ENCODE assay signal across 10 mouse cellular contexts in genomic region chr4:154871757-154872251, GRCm38 (mm10). TPM values are rescaled to one million over a fixed set of nuclear protein-coding genes. Genes with fewer than 3 reads are reported as not detected.
A peak's percentile ranks its signal among the peaks of the same experiment; 100 is the strongest.
DNase-seq lines count a peak whose midpoint lies in the region; ATAC-seq and TF ChIP-seq lines count a peak whose summit lies in the region.
"Had no signal": no experiment of that assay in that cellular context is flagged by ENCODE, and none has a peak within 500 bp of the region (broad histone marks: within the 10 kb centered on the region; RNA-seq: fewer than 3 reads in every experiment).

No protein-coding gene starts in this region.

- intact Hi-C loops in gastrocnemius, adult 2 months (cut with DNase I): no loop called here

- peak overlapping the region; percentile 47 for H3K4me2 ChIP-seq in hindbrain, postnatal 0 days (ENCODE audit: low read depth, low read length)
- H3K4me2 ChIP-seq in neural tube, embryonic 13.5 days: peak overlapping the region; percentile 34

- peak overlapping the region; percentile 35 for H3K9ac ChIP-seq in hindbrain, postnatal 0 days (replicated peaks; ENCODE audit: low read length)
- peak overlapping the region; percentile 48 for H3K9ac ChIP-seq in neural tube, embryonic 13.5 days

- no peaks in the 10 kb centered on the region for H3K9me3 ChIP-seq in hindbrain, postnatal 0 days (ENCODE audit: low read length)
- no peaks in the 10 kb centered on the region for H3K9me3 ChIP-seq in neural tube, embryonic 13.5 days

- H3K27ac ChIP-seq in layer of hippocampus, adult 2 months: no peak overlapping the region
- H3K27ac ChIP-seq in hindbrain, postnatal 0 days: no peak overlapping the region
- no peak overlapping the region for H3K27ac ChIP-seq in neural tube, embryonic 13.5 days (replicated peaks)
- no peak overlapping the region for H3K27ac ChIP-seq in gastrocnemius, adult 2 months

- WGBS in hindbrain, postnatal 0 days: 3% methylated on average over 13 of the region's 13 CpGs
- WGBS in neural tube, embryonic 13.5 days: 3% methylated on average over 13 of the region's 13 CpGs

- H3K4me3 ChIP-seq in layer of hippocampus, adult 2 months: no peak overlapping the region
- H3K4me3 ChIP-seq in hindbrain, postnatal 0 days (ENCODE audit: low read length): peak overlapping the region; percentile 29
- H3K4me3 ChIP-seq in neural tube, embryonic 13.5 days: peak overlapping the region; percentile 13
- no peak overlapping the region for H3K4me3 ChIP-seq in gastrocnemius, adult 2 months

- H3K36me3 ChIP-seq in hindbrain, postnatal 0 days (ENCODE audit: insufficient read depth, low read length): no peaks in the 10 kb centered on the region
- no peaks in the 10 kb centered on the region for H3K36me3 ChIP-seq in neural tube, embryonic 13.5 days

- no peaks in the 10 kb centered on the region for H3K27me3 ChIP-seq in hindbrain, postnatal 0 days (ENCODE audit: insufficient read depth, low read length)
- peaks cover 41% of the 10 kb centered on the region for H3K27me3 ChIP-seq in neural tube, embryonic 13.5 days

- TF ChIP-seq CTCF in layer of hippocampus, adult 2 months (conservative IDR thresholded peaks at IDR 0.05): 0 out of 2 replicates have a peak, but pooled peaks have one; percentile 23
- peak; percentile 47 for TF ChIP-seq CTCF in hindbrain, postnatal 0 days (IDR thresholded peaks at IDR 0.05; ENCODE audit: low read depth)
- no peak for TF ChIP-seq CTCF in gastrocnemius, adult 2 months (IDR thresholded peaks at IDR 0.05)

- peak; percentile 82 for ATAC-seq in hindbrain, postnatal 0 days
- peak; percentile 61; the same call in 1 of the 2 replicates for ATAC-seq in neural tube, embryonic 13.5 days (ENCODE audit: low read depth)
- ATAC-seq: Patski had no signal

- H3K4me1 ChIP-seq in hindbrain, postnatal 0 days (ENCODE audit: insufficient read depth, low read length): no peaks in the 10 kb centered on the region
- peaks cover 6% of the 10 kb centered on the region; the same call in 1 of the 2 replicates for H3K4me1 ChIP-seq in neural tube, embryonic 13.5 days (replicated peaks)

- DNase-seq in layer of hippocampus, adult 2 months (ENCODE audit: low spot score in 2 of 2): no peak
- no peak for DNase-seq in layer of hippocampus, adult 8-10 months (ENCODE audit: low spot score in 2 of 2)
- peak; percentile 70 for DNase-seq in embryo, embryonic 11 days
- peak; percentile 61 for DNase-seq in hindbrain, postnatal 0 days (ENCODE audit: low spot score)
- DNase-seq in c-Kit-positive CD71-positive TER-119-positive erythroid progenitor cells, embryonic 14.5 days (ENCODE audit: low spot score): no peak
- DNase-seq in gastrocnemius, adult 2 months: no peak
- no peak for DNase-seq in adrenal gland, postnatal 10 days
- DNase-seq: lung, postnatal 36 days had no signal

RNA-seq across cellular contexts. Expression of gene Mmel1, which starts 2.4 kb away (rescaled TPM):
- under 1 TPM; 0.29 to 0.44 TPM for total RNA-seq in layer of hippocampus, adult 2 months (2021)
- total RNA-seq in layer of hippocampus, adult 8-10 months (2022): under 1 TPM; 0.25 to 0.73 (median 0.41) TPM
- 1.0 and 1.6 TPM in 2 replicates for total RNA-seq in hindbrain, postnatal 0 days (2014; rRNA removed)
- polyA plus RNA-seq in hindbrain, postnatal 0 days (2015; fragmentation: Nextera tagmentation; extraction: Ambion mirVana): 0.93 TPM in 2 replicates
- 0.17 and 0.22 TPM in 2 replicates for polyA plus RNA-seq in neural tube, embryonic 13.5 days (2015; fragmentation: Nextera tagmentation; extraction: Ambion mirVana)
- total RNA-seq in gastrocnemius, adult 2 months (2021): not detected
- under 1 TPM; 0.24 to 0.45 TPM for total RNA-seq in adrenal gland, postnatal 10 days (2021)
- polyA plus RNA-seq: Patski had no signal

RNA-seq across cellular contexts. Expression of gene Fam213b, which starts 27.1 kb away (rescaled TPM):
- 10 to 100 TPM; 48.1 to 48.9 TPM for total RNA-seq in layer of hippocampus, adult 2 months (2021)
- 10 to 100 TPM; 49.5 to 59.8 (median 57.0) TPM for total RNA-seq in layer of hippocampus, adult 8-10 months (2022)
- total RNA-seq in hindbrain, postnatal 0 days (2014; rRNA removed): 33.5 and 47.3 TPM in 2 replicates
- 78.2 and 83.8 TPM in 2 replicates for polyA plus RNA-seq in hindbrain, postnatal 0 days (2015; fragmentation: Nextera tagmentation; extraction: Ambion mirVana)
- 38.7 and 44.0 TPM in 2 replicates for polyA plus RNA-seq in neural tube, embryonic 13.5 days (2015; fragmentation: Nextera tagmentation; extraction: Ambion mirVana)
- total RNA-seq in gastrocnemius, adult 2 months (2021): 100 to 1,000 TPM in 1 of 2 experiments, 10 to 100 TPM in 1; 67.9 to 100 TPM
- total RNA-seq in adrenal gland, postnatal 10 days (2021): 10 to 100 TPM; 37.8 to 44.3 TPM

RNA-seq across cellular contexts. Expression of gene Ttc34, which starts 34.5 kb away (rescaled TPM):
- total RNA-seq in layer of hippocampus, adult 2 months (2021): 1 to 10 TPM; 4.0 to 4.1 TPM
- 1 to 10 TPM; 2.2 to 3.3 (median 2.8) TPM for total RNA-seq in layer of hippocampus, adult 8-10 months (2022)
- total RNA-seq in hindbrain, postnatal 0 days (2014; rRNA removed): 3.0 and 3.3 TPM in 2 replicates
- 2.3 and 2.7 TPM in 2 replicates for polyA plus RNA-seq in hindbrain, postnatal 0 days (2015; fragmentation: Nextera tagmentation; extraction: Ambion mirVana)
- 0.52 and 0.72 TPM in 2 replicates for polyA plus RNA-seq in neural tube, embryonic 13.5 days (2015; fragmentation: Nextera tagmentation; extraction: Ambion mirVana)
- not detected for total RNA-seq in gastrocnemius, adult 2 months (2021)
- total RNA-seq in adrenal gland, postnatal 10 days (2021): under 1 TPM; 0.12 to 0.42 TPM
- polyA plus RNA-seq: Patski had no signal

RNA-seq across cellular contexts. Expression of gene Tnfrsf14, which starts 56.6 kb away (rescaled TPM):
- total RNA-seq in layer of hippocampus, adult 2 months (2021): 1 to 10 TPM in 1 of 2 experiments, under 1 TPM in 1; 0.84 to 1.3 TPM
- 1 to 10 TPM; 1.6 to 5.2 (median 3.8) TPM for total RNA-seq in layer of hippocampus, adult 8-10 months (2022)
- 0.52 TPM in 1 of 2 replicates, not detected in the other for total RNA-seq in hindbrain, postnatal 0 days (2014; rRNA removed)
- polyA plus RNA-seq in hindbrain, postnatal 0 days (2015; fragmentation: Nextera tagmentation; extraction: Ambion mirVana): 0.16 and 0.29 TPM in 2 replicates
- 0.54 TPM in 1 of 2 replicates, not detected in the other for polyA plus RNA-seq in neural tube, embryonic 13.5 days (2015; fragmentation: Nextera tagmentation; extraction: Ambion mirVana)
- 1 to 10 TPM; 1.1 to 2.5 TPM for total RNA-seq in gastrocnemius, adult 2 months (2021)
- total RNA-seq in adrenal gland, postnatal 10 days (2021): 10 to 100 TPM in 1 of 2 experiments, 1 to 10 TPM in 1; 8.1 to 12.7 TPM

Comparison
In these comparisons a context has a peak if more than half of its experiments do, and no peak if none do; other contexts are left out.
1. DNase-seq: peak in embryo, embryonic 11 days (single experiment) and hindbrain, postnatal 0 days (single experiment); none in layer of hippocampus, adult 2 months (0 of 2), layer of hippocampus, adult 8-10 months (0 of 2), c-Kit-positive CD71-positive TER-119-positive erythroid progenitor cells, embryonic 14.5 days (single experiment), gastrocnemius, adult 2 months (single experiment) and adrenal gland, postnatal 10 days (single experiment).
2. H3K4me3 ChIP-seq: peak in hindbrain, postnatal 0 days (single experiment) and neural tube, embryonic 13.5 days (single experiment); none in layer of hippocampus, adult 2 months (single experiment) and gastrocnemius, adult 2 months (single experiment).